Mouse (Mus musculus) hindbrain, embryonic 12.5 days (tissue): ENCODE results near the gene Calm2. TPM values are rescaled to one million over a fixed set of nuclear protein-coding genes. Genes with fewer than 3 reads are reported as not detected.

Experiments
- ATAC-seq: fragments of 200-750 bp; cut with Nextera tagmentation; 2 replicates; pipeline ENCODE4 v1.8.0; 2017; ENCODE audit warnings: moderate TSS enrichment; ENCODE audit not compliant: low FRiP score
- H3K27ac ChIP-seq: fragments of 300-500 bp; sonication (generic); 2 replicates; pipeline ENCODE4 v1.5.1; 2016; ENCODE audit warnings: mild to moderate bottlenecking
- H3K27me3 ChIP-seq: fragments of 300-500 bp; sonication (generic); 2 replicates; pipeline ENCODE4 v1.6.1; 2016; ENCODE audit warnings: mild to moderate bottlenecking
- H3K36me3 ChIP-seq: fragments of 300-500 bp; sonication (generic); 2 replicates; pipeline ENCODE4 v1.6.1; 2016; ENCODE audit warnings: mild to moderate bottlenecking
- H3K4me1 ChIP-seq: fragments of 300-500 bp; sonication (generic); 2 replicates; pipeline ENCODE4 v1.6.1; 2016
- H3K4me2 ChIP-seq: fragments of 300-500 bp; sonication (generic); replicated peaks from 2 replicates; pipeline ENCODE4 v1.6.1; 2016; ENCODE audit warnings: mild to moderate bottlenecking
- H3K4me3 ChIP-seq: fragments of 300-500 bp; sonication (generic); 2 replicates; pipeline ENCODE4 v1.5.1; 2016; ENCODE audit warnings: mild to moderate bottlenecking
- H3K9ac ChIP-seq: fragments of 300-500 bp; sonication (generic); 2 replicates; pipeline ENCODE4 v1.6.1; 2016; ENCODE audit warnings: mild to moderate bottlenecking, moderate library complexity
- H3K9me3 ChIP-seq: fragments of 300-500 bp; sonication (generic); replicated peaks from 2 replicates; pipeline ENCODE4 v1.6.1; 2016; ENCODE audit warnings: mild to moderate bottlenecking
- WGBS: fragments of 180-500 bp; shearing (Covaris S2); methylation state at CpG from one replicate; pipeline ENCODE4 v1.1.7; 2016; 5-methylcytosine and 5-hydroxymethylcytosine counted together
- polyA plus RNA-seq: library from polyadenylated mRNA; unstranded; fragments of >200 nt; fragmentation: Nextera tagmentation; extraction: Ambion mirVana; gene quantifications from 2 replicates; pipeline ENCODE4 v1.2.1, GENCODE M21; 2016

Calm2 gene
- polyA plus RNA-seq, 1 experiment from 2014 or later: 1,282 TPM

DNA sequence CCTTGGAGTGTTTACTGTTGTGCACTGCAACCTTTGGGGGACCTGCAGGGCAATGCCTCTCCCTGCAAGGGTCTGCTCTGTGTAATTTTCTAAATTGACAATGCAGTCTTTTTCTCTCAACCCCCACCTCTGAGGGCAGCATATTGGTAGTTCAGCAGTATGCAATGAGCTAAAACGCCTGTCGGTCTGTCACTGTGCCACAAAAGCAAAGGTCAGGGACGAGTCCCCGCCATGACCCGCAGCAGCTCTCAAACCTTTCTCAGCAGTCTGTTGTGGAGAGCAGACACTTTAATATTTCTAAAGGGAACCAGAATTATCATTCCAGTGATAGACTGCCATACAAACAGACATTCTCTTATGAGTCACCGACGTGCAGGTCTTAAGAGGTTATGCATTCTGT, 11.2 kb upstream of the Calm2 start:
- H3K27me3 ChIP-seq: no peaks in the 10 kb centered on the region
- no peaks in the 10 kb centered on the region for H3K36me3 ChIP-seq
- H3K9me3 ChIP-seq: no peaks in the 10 kb centered on the region
- peak overlapping the region; percentile 60 for H3K27ac ChIP-seq
- peaks cover 37% of the 10 kb centered on the region for H3K4me1 ChIP-seq
- H3K4me2 ChIP-seq: no peak overlapping the region
- 35% methylated on average over 7 of the region's 7 CpGs for WGBS
- no peak overlapping the region for H3K9ac ChIP-seq
- no peak overlapping the region for H3K4me3 ChIP-seq
- ATAC-seq: no peak

DNA sequence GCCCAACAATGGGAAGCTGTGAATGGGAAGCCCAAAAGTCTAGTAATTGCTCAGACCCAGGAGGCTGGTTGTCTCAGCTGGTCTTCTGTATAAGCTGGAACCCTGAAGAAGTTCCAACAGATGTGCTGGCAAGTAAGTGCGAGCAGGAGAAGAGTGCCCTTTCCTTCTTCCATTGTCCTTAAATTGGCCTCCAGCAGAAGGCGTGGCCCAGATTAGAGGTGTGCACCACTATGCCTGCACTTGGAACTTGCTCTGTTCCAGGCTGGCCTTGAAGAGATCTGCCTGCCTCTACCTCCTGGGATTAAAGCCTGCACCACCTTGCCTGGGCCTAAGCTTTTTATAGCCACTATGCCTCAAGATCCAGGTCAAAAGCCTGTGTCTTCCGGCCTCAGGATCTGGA, 7.4 kb upstream of the Calm2 start:
- no peak overlapping the region for H3K9ac ChIP-seq
- H3K27ac ChIP-seq: no peak overlapping the region
- no peaks in the 10 kb centered on the region for H3K36me3 ChIP-seq
- peaks cover 12% of the 10 kb centered on the region for H3K4me1 ChIP-seq
- H3K4me3 ChIP-seq: no peak overlapping the region
- ATAC-seq: no peak
- H3K4me2 ChIP-seq: no peak overlapping the region
- H3K27me3 ChIP-seq: no peaks in the 10 kb centered on the region; the same call in 1 of the 2 replicates
- 87% methylated on average over 3 of the region's 3 CpGs for WGBS
- no peaks in the 10 kb centered on the region for H3K9me3 ChIP-seq

DNA sequence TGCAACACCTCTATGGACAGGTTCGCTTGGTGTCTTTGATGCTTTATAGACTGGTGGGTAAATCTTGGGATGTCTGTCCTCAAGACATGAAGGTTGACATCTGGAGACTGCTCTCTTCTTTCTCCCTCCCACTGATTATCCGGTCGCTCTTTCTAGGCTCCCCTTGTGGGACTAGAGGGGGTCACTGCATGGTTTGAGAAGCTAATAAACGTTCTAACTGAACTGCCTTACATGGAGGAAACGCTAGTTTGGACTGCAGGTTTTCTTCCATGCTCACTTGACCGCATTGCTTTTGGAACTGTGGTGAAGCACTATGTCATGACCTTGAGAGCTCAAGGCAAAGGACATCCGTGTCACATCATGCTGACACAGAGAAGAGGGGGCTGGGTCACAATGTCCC, 6.6 kb upstream of the Calm2 start:
- no peak overlapping the region for H3K4me3 ChIP-seq
- no peak for ATAC-seq
- no peaks in the 10 kb centered on the region for H3K36me3 ChIP-seq
- no peaks in the 10 kb centered on the region for H3K9me3 ChIP-seq
- peaks cover 7% of the 10 kb centered on the region for H3K4me1 ChIP-seq
- H3K4me2 ChIP-seq: no peak overlapping the region
- no peak overlapping the region for H3K9ac ChIP-seq
- no peaks in the 10 kb centered on the region; the same call in 1 of the 2 replicates for H3K27me3 ChIP-seq
- H3K27ac ChIP-seq: no peak overlapping the region
- 85% methylated on average over 7 of the region's 7 CpGs for WGBS

DNA sequence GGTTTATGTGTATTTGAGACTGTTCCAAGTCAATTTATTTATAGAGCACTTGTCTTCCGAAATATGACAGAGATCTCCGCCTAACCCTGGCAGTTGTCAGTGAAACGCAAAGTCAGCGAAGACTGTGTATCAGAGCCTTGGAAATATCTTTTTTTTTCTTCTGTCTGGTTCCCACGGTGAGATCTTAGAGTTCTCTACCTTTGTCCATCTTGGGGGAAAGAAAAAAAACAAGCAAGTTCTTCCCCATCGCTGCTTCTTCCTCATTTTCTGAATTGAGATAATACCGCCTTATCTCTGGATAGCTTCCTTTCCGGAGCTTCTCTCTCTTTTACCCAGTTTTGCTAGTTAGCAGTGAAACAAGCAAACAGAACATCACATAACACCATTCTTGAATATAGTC, 2.1 kb upstream of the Calm2 start:
- no peak overlapping the region for H3K4me3 ChIP-seq
- ATAC-seq: no peak
- no peaks in the 10 kb centered on the region; the same call in 1 of the 2 replicates for H3K27me3 ChIP-seq
- no peaks in the 10 kb centered on the region for H3K36me3 ChIP-seq
- no peak overlapping the region for H3K27ac ChIP-seq
- H3K4me2 ChIP-seq: no peak overlapping the region
- no peak overlapping the region for H3K9ac ChIP-seq
- H3K4me1 ChIP-seq: peaks cover 17% of the 10 kb centered on the region
- WGBS: 91% methylated on average over 8 of the region's 8 CpGs
- H3K9me3 ChIP-seq: no peaks in the 10 kb centered on the region

DNA sequence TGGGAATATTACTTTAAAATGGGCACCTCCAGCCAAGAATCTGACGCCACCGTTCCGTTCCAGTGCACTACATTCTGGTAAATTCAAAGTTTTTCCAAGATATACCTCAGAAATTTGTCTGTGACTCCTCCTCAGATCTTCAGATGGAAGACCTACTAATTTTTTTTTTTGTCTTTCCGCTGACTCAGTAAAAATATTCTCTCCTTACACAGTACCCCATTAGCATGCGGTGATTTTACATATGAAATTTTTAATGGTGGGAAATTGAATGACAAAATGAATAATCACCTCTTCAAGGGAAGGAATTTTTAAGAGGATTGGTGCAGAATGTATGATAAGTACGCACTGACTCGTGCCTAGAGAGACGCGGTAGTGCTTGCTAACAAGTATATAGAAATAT, 1.6 kb upstream of the Calm2 start:
- Histone ChIP-seq H3K27ac (peak overlapping the region; percentile 99; the same call in 1 of the 2 replicates), H3K9ac (no peak overlapping the region), H3K9me3 (no peaks in the 10 kb centered on the region), H3K4me1 (peaks cover 22% of the 10 kb centered on the region), H3K4me2 (no peak overlapping the region), H3K36me3 (no peaks in the 10 kb centered on the region), H3K4me3 (no peak overlapping the region), H3K27me3 (no peaks in the 10 kb centered on the region; the same call in 1 of the 2 replicates)
- ATAC-seq: no peak
- 86% methylated on average over 9 of the region's 9 CpGs for WGBS

DNA sequence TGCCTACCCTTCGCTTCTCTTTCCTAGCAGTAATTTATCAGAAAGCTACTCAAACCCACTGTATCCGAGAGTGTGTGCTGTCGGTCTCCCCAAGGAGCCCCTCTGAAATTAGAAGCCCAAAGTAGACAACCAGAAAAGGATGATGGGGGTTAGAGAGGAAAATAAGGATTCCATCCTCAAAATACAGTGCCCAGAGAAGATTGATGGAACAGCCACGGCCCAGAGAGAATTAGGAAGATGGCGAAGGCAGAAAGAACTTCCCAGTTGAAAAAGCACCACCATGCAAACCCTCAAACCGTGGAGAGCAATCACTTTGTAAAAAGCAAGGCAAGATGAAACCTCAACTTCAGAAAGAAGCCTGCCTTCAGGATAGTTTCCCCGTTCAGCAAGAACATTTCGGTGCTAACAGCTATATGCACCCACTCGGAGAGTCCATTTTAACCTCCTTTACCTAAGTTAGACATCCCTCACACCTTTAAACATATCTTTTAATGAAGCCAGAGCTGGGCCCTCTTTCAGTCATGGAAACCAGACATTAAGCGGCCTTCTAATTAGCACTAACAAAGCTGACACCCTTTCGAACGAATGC, 971 bp upstream of the Calm2 start:
- ATAC-seq: no peak
- H3K4me3 ChIP-seq: peak overlapping the region; percentile 96
- H3K9me3 ChIP-seq: no peaks in the 10 kb centered on the region
- peak overlapping the region; percentile 100 for H3K9ac ChIP-seq
- H3K27me3 ChIP-seq: no peaks in the 10 kb centered on the region; the same call in 1 of the 2 replicates
- H3K4me2 ChIP-seq: peak overlapping the region; percentile 73
- H3K4me1 ChIP-seq: peaks cover 29% of the 10 kb centered on the region
- WGBS: 34% methylated on average over 12 of the region's 12 CpGs
- no peaks in the 10 kb centered on the region for H3K36me3 ChIP-seq
- H3K27ac ChIP-seq: peak overlapping the region; percentile 99

DNA sequence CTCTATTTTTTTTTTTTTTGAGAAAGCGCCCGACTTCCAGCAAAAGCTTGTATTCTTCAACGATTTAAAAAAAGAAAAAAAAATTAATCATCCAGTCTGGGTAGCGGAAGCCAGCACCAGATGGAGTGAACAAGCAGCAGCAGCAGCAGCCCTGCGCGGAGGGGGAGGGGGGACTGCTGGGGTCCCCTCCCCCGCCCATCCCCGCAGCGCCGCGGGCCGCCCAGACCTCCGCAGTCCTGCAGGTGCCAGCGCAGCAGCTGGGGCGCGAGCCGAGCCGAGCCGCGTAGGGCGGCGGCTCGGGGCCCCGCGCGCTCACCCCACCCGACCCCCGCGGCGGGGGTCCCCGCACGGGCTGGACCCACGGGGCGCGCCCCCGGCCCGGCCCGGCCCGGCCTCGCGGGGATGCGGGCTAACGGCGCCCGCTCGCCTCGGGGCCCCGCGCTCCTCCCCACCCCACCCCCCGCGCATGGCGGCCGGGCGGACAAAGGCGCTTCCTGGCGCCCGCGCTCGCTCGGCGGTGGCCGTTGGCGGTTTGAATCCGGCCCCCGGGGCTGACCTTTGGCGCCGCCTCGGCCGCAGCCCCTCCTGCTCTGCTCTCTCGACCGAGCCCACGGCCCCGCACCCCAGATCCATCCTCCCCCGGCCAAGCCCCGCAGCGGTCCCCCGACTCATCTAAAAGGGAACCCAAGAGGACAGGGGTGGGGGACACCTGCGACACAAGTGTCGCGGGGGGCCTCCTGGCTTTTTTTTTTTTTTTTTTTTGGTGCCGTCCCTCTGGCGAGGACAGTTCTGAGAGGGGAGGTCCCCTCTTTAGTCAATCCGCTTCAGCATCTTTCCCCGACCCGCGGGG, 593 bp downstream of the Calm2 start:
- H3K9ac ChIP-seq: peak overlapping the region; percentile 100
- H3K4me1 ChIP-seq: peaks cover 41% of the 10 kb centered on the region
- WGBS: under 1% methylated on average over 33 of the region's 86 CpGs
- peak overlapping the region; percentile 99 for H3K27ac ChIP-seq
- H3K4me3 ChIP-seq: peak overlapping the region; percentile 96
- peaks cover 5% of the 10 kb centered on the region for H3K36me3 ChIP-seq
- no peaks in the 10 kb centered on the region for H3K9me3 ChIP-seq
- peak overlapping the region; percentile 73 for H3K4me2 ChIP-seq
- no peaks in the 10 kb centered on the region; the same call in 1 of the 2 replicates for H3K27me3 ChIP-seq
- peak; percentile 82 for ATAC-seq

DNA sequence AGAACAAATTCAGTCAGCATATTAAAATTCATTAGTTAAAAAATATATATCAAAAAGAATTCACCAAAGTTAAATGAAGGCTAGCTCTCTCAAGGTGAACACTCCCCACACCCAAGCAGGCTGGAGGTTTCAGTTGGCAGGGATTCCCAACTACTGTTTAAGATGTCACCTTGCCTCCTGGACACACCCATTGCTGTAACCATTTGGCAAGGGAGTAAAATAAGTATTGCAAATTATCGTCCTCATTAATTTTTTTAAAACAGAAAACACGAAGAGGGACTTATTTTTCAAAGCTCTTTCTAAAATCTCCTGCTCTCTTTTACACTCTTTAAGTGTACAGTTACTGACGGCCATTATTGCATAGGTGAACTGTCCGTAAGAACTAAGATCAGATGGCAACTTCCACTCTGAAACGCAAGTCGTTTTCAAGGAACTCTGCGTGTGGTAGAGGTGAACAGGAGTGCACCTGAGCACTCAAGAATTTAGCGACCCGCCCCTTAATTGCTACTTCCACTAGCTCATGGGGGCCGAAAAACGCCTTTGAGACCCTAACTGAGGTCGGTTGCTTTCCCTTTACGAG, 1.3 kb downstream of the Calm2 start:
- no peaks in the 10 kb centered on the region for H3K27me3 ChIP-seq
- peak overlapping the region; percentile 96 for H3K4me3 ChIP-seq
- H3K4me2 ChIP-seq: peak overlapping the region; percentile 73
- no peak for ATAC-seq
- H3K9ac ChIP-seq: peak overlapping the region; percentile 100
- H3K36me3 ChIP-seq: peaks cover 5% of the 10 kb centered on the region
- no peaks in the 10 kb centered on the region for H3K9me3 ChIP-seq
- H3K27ac ChIP-seq: peak overlapping the region; percentile 99; the same call in 1 of the 2 replicates
- peaks cover 41% of the 10 kb centered on the region for H3K4me1 ChIP-seq
- WGBS: 0% methylated on average over 13 of the region's 13 CpGs

DNA sequence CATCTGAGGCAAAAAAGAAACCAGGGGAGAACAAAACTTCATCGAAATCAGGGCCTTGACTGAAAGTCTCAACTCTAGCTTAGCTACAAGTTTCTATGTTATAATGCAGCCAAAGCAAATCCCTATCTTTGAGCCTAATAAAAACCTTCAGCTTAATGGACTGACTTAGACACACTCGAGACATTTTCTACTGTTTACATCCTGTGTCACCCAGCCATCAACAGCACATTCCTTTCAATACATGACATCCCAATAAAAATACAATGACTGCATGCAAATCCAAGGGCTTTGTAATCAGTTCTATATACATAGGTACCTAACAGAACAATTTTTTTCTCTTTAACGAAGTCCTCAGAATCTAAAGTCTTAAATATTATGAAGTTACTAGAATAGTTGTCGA, 2.0 kb downstream of the Calm2 start:
- Histone ChIP-seq H3K4me1 (peaks cover 44% of the 10 kb centered on the region), H3K9ac (peak overlapping the region; percentile 5; the same call in 1 of the 2 replicates)

DNA sequence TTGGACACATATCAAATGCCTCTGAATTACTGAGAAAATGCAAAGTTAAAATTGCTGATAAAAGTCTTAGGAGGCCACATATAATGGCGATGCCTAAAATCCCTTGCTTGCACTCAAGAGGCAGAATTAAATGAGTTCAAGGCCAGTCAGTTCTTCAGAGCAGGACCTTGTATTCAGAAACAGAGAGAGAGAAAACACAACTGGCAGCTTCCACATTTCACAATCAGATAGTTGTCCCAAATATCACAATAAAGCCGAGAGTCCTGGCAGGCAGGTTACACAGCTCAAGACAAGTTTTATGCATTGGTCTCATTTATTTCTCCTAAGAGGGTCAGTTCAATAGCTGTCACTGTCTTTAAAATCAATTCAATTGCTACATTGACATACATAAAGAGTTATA, 5.2 kb downstream of the Calm2 start:
- ATAC-seq: no peak
- WGBS: 84% methylated on average over 2 of the region's 2 CpGs
- no peak overlapping the region for H3K27ac ChIP-seq
- H3K4me1 ChIP-seq: peaks cover 40% of the 10 kb centered on the region
- no peak overlapping the region for H3K4me3 ChIP-seq
- H3K36me3 ChIP-seq: peaks cover 7% of the 10 kb centered on the region
- H3K4me2 ChIP-seq: no peak overlapping the region
- no peaks in the 10 kb centered on the region for H3K9me3 ChIP-seq
- H3K9ac ChIP-seq: no peak overlapping the region
- H3K27me3 ChIP-seq: no peaks in the 10 kb centered on the region

More for the DNA sequence above, 2.0 kb downstream of the Calm2 start:
- peak overlapping the region; percentile 29 for H3K4me3 ChIP-seq
- ATAC-seq: no peak
- H3K27ac ChIP-seq: no peak overlapping the region
- WGBS: 50% methylated on average over 4 of the region's 4 CpGs
- peaks cover 5% of the 10 kb centered on the region for H3K36me3 ChIP-seq
- peak overlapping the region; percentile 73 for H3K4me2 ChIP-seq
- H3K27me3 ChIP-seq: no peaks in the 10 kb centered on the region
- H3K9me3 ChIP-seq: no peaks in the 10 kb centered on the region

DNA sequence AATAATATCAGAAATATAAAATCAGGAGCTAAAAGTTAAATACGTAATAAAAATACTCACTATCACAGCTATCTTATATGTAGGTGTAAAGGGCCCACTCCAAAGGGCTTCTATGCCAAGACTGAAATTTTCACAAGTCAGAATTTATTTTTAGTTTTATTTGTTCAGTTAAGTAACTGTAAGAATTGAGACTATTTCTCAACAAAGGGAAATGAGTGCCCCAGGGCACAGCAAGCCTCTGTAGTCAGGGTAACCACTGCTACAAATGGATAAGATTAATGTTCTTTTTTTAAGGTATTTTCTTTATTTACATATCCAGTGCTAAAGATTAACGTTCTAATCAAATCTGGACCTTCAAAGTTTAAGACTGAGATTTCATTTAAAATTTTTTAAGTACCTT, 7.3 kb downstream of the Calm2 start:
- ATAC-seq: no peak
- H3K4me2 ChIP-seq: no peak overlapping the region
- peaks cover 23% of the 10 kb centered on the region for H3K36me3 ChIP-seq
- H3K27ac ChIP-seq: no peak overlapping the region
- H3K4me3 ChIP-seq: no peak overlapping the region
- no peak overlapping the region for H3K9ac ChIP-seq
- 93% methylated on average over 2 of the region's 2 CpGs for WGBS
- peaks cover 36% of the 10 kb centered on the region for H3K4me1 ChIP-seq
- H3K9me3 ChIP-seq: no peaks in the 10 kb centered on the region
- no peaks in the 10 kb centered on the region for H3K27me3 ChIP-seq

DNA sequence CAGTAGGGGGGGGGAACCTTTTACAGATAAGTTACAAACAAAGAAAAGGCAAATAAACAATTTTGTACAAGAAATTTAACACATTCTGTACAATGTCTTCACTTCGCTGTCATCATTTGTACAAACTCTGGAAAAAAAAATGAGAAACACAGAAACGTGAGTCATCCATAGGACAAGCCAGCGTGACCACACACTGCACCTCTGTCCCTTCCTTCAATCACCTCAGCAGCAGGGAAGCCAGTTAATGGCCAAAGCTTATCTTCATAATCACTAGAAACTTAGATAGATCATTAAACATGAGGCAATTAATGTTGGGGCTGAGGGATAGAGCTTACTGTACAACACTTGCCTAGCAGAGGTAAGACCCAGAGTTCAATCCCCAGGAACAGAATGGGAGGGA, 12.8 kb downstream of the Calm2 start:
- H3K36me3 ChIP-seq: peaks cover 53% of the 10 kb centered on the region
- 93% methylated on average over 3 of the region's 3 CpGs for WGBS
- peaks cover 3% of the 10 kb centered on the region; the same call in 1 of the 2 replicates for H3K4me1 ChIP-seq
- no peak overlapping the region for H3K9ac ChIP-seq
- H3K4me3 ChIP-seq: no peak overlapping the region
- ATAC-seq: no peak
- no peak overlapping the region for H3K4me2 ChIP-seq
- no peak overlapping the region for H3K27ac ChIP-seq
- H3K9me3 ChIP-seq: no peaks in the 10 kb centered on the region
- no peaks in the 10 kb centered on the region for H3K27me3 ChIP-seq
